In genomic region chr8:117772597-117772996, GRCm38 (mm10) we compare ENCODE assay signal across 12 mouse cellular contexts. TPM values are rescaled to one million over a fixed set of nuclear protein-coding genes. Genes with fewer than 3 reads are reported as not detected.
DNase-seq lines count a peak whose midpoint lies in the region; ATAC-seq and TF ChIP-seq lines count a peak whose summit lies in the region.
"Had no signal": no experiment of that assay in that cellular context is flagged by ENCODE, and none has a peak within 500 bp of the region (broad histone marks: within the 10 kb centered on the region; RNA-seq: fewer than 3 reads in every experiment).

No protein-coding gene starts in this region.

- TF ChIP-seq EP300 in liver, embryonic 14.5 days (IDR thresholded peaks at IDR 0.05; ENCODE audit: low read depth): no peak

- H3K36me3 ChIP-seq in forebrain, postnatal 0 days (ENCODE audit: insufficient read depth): no peaks in the 10 kb centered on the region
- no peaks in the 10 kb centered on the region for H3K36me3 ChIP-seq in forebrain, embryonic 11.5 days (ENCODE audit: control insufficient read depth, insufficient read depth, low read length)
- H3K36me3 ChIP-seq in liver, embryonic 14.5 days (replicated peaks; ENCODE audit: control insufficient read depth, insufficient read depth, low read depth): no peaks in the 10 kb centered on the region
- H3K36me3 ChIP-seq: hindbrain, embryonic 12.5 days; limb, embryonic 13.5 days; neural tube, embryonic 13.5 days had no signal

- no peak overlapping the region for H3K9ac ChIP-seq in forebrain, postnatal 0 days
- H3K9ac ChIP-seq in forebrain, embryonic 11.5 days (ENCODE audit: low read length): no peak overlapping the region
- H3K9ac ChIP-seq in liver, embryonic 14.5 days (replicated peaks): no peak overlapping the region
- H3K9ac ChIP-seq: hindbrain, embryonic 12.5 days; limb, embryonic 13.5 days; neural tube, embryonic 13.5 days had no signal

- no peaks in the 10 kb centered on the region for H3K27me3 ChIP-seq in forebrain, postnatal 0 days (ENCODE audit: insufficient read depth, low read length)
- H3K27me3 ChIP-seq in forebrain, embryonic 11.5 days (ENCODE audit: control insufficient read depth, insufficient read depth, low read length): no peaks in the 10 kb centered on the region
- H3K27me3 ChIP-seq in liver, embryonic 14.5 days (ENCODE audit: control insufficient read depth, insufficient read depth, low read length): no peaks in the 10 kb centered on the region
- H3K27me3 ChIP-seq: hindbrain, embryonic 12.5 days; limb, embryonic 13.5 days; neural tube, embryonic 13.5 days had no signal

- ATAC-seq in forebrain, postnatal 0 days: no peak
- ATAC-seq in forebrain, embryonic 11.5 days (replicated peaks; ENCODE audit: low FRiP score): no peak
- ATAC-seq in liver, embryonic 14.5 days (ENCODE audit: insufficient read depth): no peak
- ATAC-seq: forebrain, embryonic 14.5 days had no signal

- DNase-seq in forebrain, postnatal 0 days: no peak
- DNase-seq in forebrain, embryonic 11.5 days (ENCODE audit: low spot score): no peak
- peak; percentile 54 for DNase-seq in urinary bladder, postnatal 14 days (ENCODE audit: low spot score)
- no peak for DNase-seq in urinary bladder, adult 2 months (ENCODE audit: low spot score)
- no peak for DNase-seq in liver, embryonic 14.5 days (ENCODE audit: low read depth in 3 of 3, low spot score in 3 of 3)
- no peak for DNase-seq in frontal cortex, postnatal 36 days (ENCODE audit: low spot score in 2 of 2)
- no peak for DNase-seq in right cerebral cortex, postnatal 25 days
- DNase-seq in cerebellum, postnatal 14 days: no peak

- H3K4me2 ChIP-seq in forebrain, postnatal 0 days (ENCODE audit: low read depth): no peak overlapping the region
- no peak overlapping the region for H3K4me2 ChIP-seq in forebrain, embryonic 11.5 days (ENCODE audit: low read depth, low read length, severe bottlenecking)
- H3K4me2 ChIP-seq in liver, embryonic 14.5 days (ENCODE audit: low read depth): no peak overlapping the region
- H3K4me2 ChIP-seq: hindbrain, embryonic 12.5 days; limb, embryonic 13.5 days; neural tube, embryonic 13.5 days had no signal

- no peak overlapping the region for H3K4me3 ChIP-seq in forebrain, postnatal 0 days (ENCODE audit: low read depth, low read length)
- no peak overlapping the region for H3K4me3 ChIP-seq in forebrain, embryonic 11.5 days (ENCODE audit: low read depth, low read length)
- H3K4me3 ChIP-seq in liver, embryonic 14.5 days (ENCODE audit: insufficient read depth in 1 of 2, low read depth in 2 of 2, low read length in 2 of 2): no peak overlapping the region
- H3K4me3 ChIP-seq: hindbrain, embryonic 12.5 days; limb, embryonic 13.5 days; neural tube, embryonic 13.5 days had no signal

- no peaks in the 10 kb centered on the region for H3K4me1 ChIP-seq in forebrain, postnatal 0 days (ENCODE audit: insufficient read depth)
- no peaks in the 10 kb centered on the region for H3K4me1 ChIP-seq in forebrain, embryonic 11.5 days (replicated peaks; ENCODE audit: control insufficient read depth, insufficient read depth, low read length)
- peaks cover 12 to 28% of the 10 kb centered on the region in 2 experiments for H3K4me1 ChIP-seq in liver, embryonic 14.5 days (replicated peaks; ENCODE audit: control insufficient read depth in 2 of 2, insufficient read depth in 2 of 2, low read length in 1 of 2)
- H3K4me1 ChIP-seq: hindbrain, embryonic 12.5 days; limb, embryonic 13.5 days; neural tube, embryonic 13.5 days had no signal

- 45% methylated on average over 2 of the region's 2 CpGs for WGBS in forebrain, postnatal 0 days
- 51% methylated on average over 2 of the region's 2 CpGs for WGBS in forebrain, embryonic 11.5 days
- WGBS in liver, embryonic 14.5 days (ENCODE audit: insufficient replicate concordance): 18% methylated on average over 2 of the region's 2 CpGs

- TF ChIP-seq CTCF in forebrain, postnatal 0 days (IDR thresholded peaks at IDR 0.05; ENCODE audit: low read depth): peak; percentile 26; the same call in 1 of the 2 replicates
- peak; percentile 48; the same call in 1 of the 2 replicates for TF ChIP-seq CTCF in liver, embryonic 14.5 days (IDR thresholded peaks at IDR 0.05; ENCODE audit: low read depth)

- H3K9me3 ChIP-seq in forebrain, postnatal 0 days (ENCODE audit: low read length): no peaks in the 10 kb centered on the region
- no peaks in the 10 kb centered on the region for H3K9me3 ChIP-seq in forebrain, embryonic 11.5 days (ENCODE audit: control insufficient read depth, low read length)
- H3K9me3 ChIP-seq in liver, embryonic 14.5 days (ENCODE audit: control insufficient read depth, low read length): no peaks in the 10 kb centered on the region
- H3K9me3 ChIP-seq: hindbrain, embryonic 12.5 days; limb, embryonic 13.5 days; neural tube, embryonic 13.5 days had no signal

- no peak overlapping the region for H3K27ac ChIP-seq in forebrain, postnatal 0 days (ENCODE audit: low read depth, low read length)
- no peak overlapping the region for H3K27ac ChIP-seq in forebrain, embryonic 11.5 days (ENCODE audit: low read depth, low read length)
- no peak overlapping the region for H3K27ac ChIP-seq in liver, embryonic 14.5 days
- H3K27ac ChIP-seq: hindbrain, embryonic 12.5 days; limb, embryonic 13.5 days; neural tube, embryonic 13.5 days had no signal

RNA-seq across cellular contexts. Expression of gene Mphosph6, which starts 29.1 kb away (rescaled TPM):
- total RNA-seq in forebrain, postnatal 0 days (2014; rRNA removed): 16.8 and 18.5 TPM in 2 replicates
- 38.8 and 43.8 TPM in 2 replicates for polyA plus RNA-seq in forebrain, postnatal 0 days (2015; fragmentation: Nextera tagmentation; extraction: Ambion mirVana)
- 59.2 and 61.6 TPM in 2 replicates for polyA plus RNA-seq in forebrain, embryonic 11.5 days (2014; fragmentation: Nextera tagmentation; extraction: Ambion mirVana)
- polyA plus RNA-seq in urinary bladder, adult 2 months (2012; rRNA removed): 22.3 and 23.6 TPM in 2 replicates
- 12.7 and 21.9 TPM in 2 replicates for polyA plus RNA-seq in liver, embryonic 14.5 days (2012; rRNA removed)
- polyA plus RNA-seq in liver, embryonic 14.5 days (2014; fragmentation: Nextera tagmentation; extraction: Ambion mirVana): 34.4 and 37.5 TPM in 2 replicates
